Mouse (Mus musculus): ENCODE data around the gene Mlf1.

GRCm38 (mm10) chr3:67352128-67352762 is 21.7 kb upstream of the Mlf1 start:
- TF ChIP-seq CTCF (conservative IDR thresholded peaks at IDR 0.05; ENCODE audit: insufficient read depth, insufficient read length, low read depth, low read length) (peak; percentile 64), POLR2A (IDR thresholded peaks at IDR 0.05; ENCODE audit: low read depth, low read length) (no peak)

Data from kidney, adult 2 months (tissue).